Mouse (Mus musculus) embryo, embryonic 11 days (tissue): ENCODE data around the gene Metrn.

Experiments used
- DNase-seq: peaks from one replicate; pipeline ENCODE4 v3.0.0-alpha.2; 2015

Metrn gene

DNA sequence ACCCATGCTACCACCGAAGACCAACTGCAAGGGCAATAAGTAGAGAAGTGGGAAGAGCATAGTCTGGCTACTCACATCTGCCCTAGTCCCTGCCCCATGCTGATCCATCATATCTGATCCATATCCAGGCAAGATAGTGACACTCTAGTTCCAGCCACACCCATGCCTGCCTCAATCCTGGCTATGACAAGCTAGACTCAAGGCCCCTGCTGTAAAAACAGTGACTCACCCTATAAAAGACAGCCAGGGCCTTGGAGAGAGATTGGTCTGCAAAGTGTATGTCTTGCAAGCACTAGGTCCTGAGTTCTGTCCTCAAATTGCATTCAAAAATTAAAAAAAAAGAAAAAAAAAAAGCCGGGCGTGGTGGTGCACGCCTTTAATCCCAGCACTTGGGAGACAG, 9.6 kb upstream of the Metrn start:
- DNase-seq = no peak

DNA sequence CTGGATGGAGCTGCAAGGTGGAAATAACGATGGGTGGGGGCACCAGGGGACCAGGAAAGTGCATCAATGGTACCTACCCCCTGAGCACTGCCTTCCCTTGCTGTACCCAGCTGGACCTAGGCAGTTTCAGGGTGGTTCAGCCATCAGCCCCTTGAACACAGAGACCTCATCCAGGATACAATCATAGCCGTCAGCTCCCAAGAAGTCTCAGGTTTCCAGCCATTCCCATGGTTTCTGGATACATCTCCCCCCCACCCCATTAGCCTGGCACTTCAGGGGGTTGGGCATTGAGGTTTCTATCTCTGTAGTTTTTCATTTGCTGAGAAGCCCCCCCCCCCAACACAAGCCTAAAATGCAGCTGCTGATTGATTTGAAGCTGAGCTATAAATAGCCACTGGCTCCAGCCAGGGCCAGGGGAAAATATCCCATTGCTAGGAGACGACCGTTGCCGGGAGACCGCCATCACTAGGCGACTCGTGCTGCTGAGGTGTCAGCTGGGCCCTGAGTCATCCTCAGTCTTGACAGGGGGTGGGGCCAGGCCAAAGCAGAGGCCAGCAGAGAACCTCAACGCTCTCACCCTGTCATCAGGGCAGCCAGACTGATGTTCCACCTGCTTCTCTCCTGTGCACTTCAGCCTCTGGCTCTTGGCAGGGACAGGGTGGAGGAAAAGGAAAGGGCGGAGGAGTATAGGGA, 6.0 kb upstream of the Metrn start:
- DNase-seq = peak; percentile 88

DNA sequence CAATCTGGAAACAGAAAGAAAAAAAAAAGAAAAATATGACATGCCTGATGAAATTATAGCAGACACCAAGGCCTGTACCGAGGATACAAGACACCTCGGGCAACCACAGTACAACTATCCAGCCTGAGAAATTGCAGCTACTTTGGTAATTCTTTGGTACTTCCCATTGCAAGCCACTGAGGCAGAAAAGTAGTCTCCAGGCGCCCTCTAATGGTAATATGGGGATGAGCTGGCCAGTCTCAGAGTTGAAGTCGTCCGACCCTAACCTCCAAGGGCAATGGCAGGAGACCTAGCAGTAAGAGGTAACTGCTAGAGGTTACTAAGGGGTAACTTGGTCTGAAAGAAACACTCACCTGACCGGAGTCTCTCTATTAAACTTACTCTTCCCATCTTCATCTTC, 4.1 kb upstream of the Metrn start:
- DNase-seq = peak; percentile 85

DNA sequence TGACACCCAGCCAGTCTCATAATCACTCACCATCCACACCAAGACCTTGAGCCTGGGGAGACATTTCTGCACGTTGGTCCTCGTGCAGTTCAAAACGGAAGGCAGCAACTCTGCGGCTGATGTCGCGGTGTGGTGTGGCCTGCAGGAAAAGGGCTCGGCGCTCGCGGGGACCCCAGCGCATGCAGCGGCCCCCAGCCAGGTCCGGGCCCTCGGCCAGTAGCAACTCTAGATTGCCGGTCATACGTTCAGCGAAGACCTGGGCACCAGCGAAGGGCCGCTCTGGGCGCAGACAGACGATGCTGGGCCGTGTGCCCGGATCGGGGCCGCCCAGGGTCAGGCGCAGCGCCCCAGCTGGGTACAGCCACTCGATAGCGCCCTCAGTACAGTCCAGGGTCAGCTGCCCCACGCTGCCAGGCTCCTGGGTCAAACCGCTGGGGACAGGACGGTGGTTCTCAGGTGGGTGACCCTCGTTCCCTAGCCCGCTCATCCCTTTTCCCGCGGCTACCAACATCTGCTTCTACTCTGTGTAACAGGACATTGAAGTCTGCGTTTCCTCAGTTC, 645 bp downstream of the Metrn start:
- no peak for DNase-seq

DNA sequence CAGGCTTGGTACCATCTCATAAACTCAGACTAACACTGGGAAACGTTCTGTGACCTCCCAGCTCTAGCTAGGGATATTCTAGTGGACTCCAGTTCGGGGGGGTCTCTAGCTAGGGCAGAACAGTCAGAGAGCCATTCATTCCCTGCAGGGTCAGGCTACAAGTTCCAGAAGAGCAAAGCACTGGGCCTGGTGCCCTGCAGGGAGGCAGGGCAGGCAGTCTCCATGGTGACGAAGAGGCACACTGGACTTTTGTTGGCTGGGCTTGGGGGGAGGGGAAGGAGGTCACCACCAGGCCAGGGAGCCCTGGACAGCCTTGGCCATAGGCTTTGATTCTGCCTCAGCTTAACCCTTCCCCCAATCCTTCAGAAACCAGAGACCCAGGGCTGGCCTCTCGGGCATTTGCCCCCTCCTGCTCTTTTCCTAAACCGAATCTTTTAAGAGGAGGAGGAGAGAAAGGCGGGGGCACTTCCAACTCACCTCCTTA, 1.3 kb downstream of the Metrn start, which contains the start of gene AC134908.4:
TSS of gene AC134908.4 (minus strand) at position 51 of the 484 bp plus-strand sequence.
- DNase-seq = peak; percentile 90

DNA sequence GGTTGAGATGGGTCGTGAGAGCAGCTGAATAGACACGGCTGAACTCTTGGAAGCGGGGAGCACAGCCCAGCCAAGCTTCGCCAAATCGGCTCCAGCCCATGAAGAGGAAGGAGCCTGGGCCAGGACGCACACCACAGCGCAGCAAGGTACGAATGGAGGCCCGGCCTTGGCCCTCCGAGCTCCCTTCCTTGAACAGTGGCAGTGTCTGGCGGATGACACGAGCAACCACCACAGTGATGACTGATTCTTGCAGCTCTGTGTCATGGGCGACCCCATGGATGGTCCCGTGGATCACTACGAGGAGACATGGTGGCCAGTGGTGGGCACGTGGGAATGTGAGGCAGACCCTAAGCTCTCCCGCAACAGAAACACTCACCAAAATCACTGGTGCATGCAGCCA, 1.9 kb downstream of the Metrn start:
- no peak for DNase-seq

DNA sequence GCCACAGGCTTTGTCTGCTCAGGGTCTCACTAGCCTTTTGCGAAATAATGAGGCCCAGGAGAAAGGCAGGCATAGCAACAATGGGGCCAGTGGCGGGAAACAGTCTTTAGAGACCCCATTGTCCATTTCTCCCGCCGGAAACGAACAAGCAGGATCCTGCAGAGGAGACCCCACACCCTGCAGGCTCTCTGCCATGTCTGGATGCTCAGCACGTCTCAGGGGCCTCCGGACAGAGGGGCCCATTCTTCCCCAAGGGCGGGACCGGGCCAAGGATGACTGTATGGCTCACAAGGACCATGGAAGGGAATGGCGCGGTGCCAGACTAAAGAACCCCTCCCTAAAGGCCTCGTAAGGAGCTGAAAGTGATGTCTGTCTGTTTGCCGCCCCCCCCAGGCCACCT, 2.7 kb downstream of the Metrn start:
- DNase-seq = peak; percentile 64

DNA sequence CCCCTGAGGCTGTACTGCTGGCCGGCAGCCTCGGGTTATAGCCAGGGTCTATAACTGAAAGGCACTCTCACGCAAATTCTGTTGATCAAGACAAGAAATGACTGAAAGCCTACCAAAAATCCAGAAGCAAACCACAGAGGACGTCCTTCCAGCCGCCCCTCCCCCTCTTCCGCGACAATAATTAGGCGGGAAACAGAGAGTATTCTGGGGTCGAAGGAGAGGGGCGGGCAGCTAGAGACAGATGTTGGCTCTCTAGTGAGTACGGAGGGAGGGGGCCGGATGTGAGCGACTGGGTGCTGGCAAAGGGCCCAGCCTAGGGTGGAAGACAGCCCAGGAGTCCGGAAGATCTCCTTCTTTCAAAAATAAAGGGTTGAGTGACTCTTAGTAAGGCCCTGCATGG, 4.3 kb downstream of the Metrn start, which contains the start of gene Fam173a:
TSS of gene Fam173a (minus strand) at position 287 of the 400 bp plus-strand sequence.
- DNase-seq = peak; percentile 82

DNA sequence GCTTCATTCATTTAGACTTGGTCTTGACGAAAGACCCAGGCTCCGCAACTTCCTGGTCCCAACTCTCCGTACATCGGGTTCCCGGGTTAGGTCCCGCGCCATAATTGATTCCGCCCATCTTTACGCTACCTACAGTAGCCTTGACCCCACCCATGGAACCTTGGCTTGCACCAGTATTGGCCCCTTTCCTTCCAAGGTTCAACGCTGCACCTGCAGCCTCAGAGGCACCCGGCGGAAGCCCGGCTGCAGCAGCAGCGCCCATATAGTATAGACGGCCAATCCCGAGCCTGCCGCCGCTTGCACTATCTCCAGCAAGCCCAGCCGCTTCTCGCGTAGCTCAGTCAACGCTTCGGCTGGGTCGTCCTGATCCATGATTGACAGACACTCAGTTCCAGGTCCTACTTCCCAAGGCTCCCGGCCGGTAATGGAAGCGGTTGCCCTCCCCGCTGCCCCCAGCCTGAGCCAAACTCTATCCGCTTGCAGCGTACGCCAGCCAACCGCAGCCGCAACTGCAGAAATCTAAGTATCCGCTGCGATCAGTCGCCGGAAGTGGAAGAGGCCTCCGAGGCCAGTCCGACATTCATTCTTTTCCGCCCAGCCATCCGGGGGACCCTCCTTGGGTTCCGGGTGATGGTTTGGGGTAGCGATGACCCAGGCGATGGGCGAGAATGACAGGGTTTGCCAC, 5.0 kb downstream of the Metrn start:
- DNase-seq = peak; percentile 89

DNA sequence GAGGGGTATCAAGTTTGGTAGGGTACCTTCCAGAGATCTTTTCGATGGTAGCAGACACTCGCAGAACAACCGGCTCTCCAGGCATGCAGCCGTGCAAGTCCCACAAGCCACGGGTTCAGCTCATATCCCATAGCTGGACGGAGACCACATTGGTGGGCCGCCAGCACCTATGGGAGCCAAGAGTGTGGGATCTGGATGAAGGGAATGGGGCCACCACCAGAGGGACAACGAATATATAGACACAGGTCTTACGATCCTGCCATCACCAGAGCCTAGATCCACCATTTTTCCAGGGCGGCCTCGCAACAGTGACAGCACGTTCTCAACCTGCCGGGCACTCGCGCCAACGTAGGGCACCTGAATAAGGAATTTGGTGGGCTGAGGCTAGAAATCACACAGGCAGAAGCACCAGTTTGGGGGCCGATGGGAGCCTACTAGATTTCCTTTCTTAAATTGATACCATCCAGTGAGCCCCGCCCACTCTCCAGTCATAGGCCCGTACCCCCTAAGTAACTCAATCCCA, 5.6 kb downstream of the Metrn start:
- DNase-seq = no peak

DNA sequence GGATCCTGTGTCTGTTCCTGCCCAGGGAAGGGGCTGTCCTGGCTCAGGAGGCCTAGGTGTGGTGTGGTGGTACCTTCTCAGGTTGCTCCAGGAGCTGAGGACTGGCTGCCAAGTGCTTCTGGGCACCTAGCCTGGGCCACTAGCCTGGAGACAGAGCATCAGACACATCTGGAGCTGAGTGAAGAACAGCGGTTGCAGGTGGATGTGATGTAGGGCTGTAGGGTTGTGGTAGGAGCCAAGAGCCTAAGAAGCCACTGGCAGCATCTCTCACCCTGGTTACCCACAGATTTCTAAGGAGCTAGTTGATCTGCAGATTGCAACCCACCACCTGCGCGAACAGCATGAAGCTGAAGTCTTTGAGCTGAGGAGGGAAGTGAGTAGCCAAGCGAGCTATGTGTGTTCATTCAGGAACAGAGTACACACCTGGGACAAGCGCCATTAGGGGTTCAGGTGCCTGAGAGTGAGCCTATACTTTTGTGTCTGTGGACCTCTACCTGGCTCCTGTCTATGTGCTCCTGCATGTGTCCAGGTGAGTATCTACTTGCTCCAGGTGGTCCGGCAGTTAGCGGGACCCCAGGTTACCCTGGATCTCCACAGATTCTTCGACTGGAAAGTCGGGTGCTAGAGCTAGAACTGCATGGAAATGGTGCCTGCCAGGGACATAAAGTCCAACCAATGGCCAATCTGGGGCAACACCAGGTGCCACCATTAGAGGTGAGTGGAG, 10.0 kb downstream of the Metrn start:
- no peak for DNase-seq

DNA sequence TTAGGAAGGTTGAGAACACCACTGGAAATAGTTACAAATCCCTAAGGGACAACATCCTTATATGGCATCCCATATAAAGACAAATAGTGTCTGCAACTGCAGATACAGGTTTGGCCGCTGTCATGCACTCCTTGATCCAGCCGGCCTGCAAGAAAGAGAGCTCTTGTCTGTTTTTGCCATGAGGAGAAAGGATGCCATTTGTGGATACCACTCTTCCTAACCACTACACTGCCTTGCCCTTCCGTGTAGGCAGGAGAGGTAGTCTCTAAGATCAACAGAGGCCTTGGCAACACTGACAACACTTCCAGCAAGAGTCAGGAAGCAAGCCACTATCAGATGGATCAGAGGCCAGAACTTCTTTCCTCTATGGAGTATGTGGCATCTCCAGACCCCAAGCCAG, 10.7 kb downstream of the Metrn start, which contains the start of gene Ccdc78:
TSS of gene Ccdc78 (plus strand) at position 301 of the 400 bp plus-strand sequence.
- no peak for DNase-seq

DNA sequence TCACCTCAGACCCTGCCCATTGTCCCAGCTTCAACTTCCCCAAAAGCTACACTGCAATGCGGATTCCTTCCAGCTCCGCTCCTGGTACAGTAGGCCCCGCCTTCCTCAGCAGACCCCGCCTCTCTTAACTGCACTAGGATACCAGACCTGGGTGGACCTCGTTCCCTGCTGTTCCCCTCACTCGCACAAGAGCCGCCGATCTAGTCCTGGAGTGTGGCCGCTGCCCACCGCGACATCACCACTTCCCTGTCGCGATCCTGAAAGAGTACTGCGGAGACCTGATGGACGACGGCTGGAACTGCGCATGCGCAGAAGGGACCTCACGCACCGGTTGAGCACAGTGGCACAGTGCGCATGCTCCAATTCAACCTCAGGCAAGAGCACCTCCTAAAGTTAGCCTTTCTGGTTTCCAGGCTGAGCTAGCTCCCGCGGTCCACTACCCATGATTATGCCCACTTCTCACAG, 11.6 kb downstream of the Metrn start, which contains the start of gene Haghl:
TSS of gene Haghl (minus strand) at position 393 of the 465 bp plus-strand sequence.
- DNase-seq = peak; percentile 98

DNA sequence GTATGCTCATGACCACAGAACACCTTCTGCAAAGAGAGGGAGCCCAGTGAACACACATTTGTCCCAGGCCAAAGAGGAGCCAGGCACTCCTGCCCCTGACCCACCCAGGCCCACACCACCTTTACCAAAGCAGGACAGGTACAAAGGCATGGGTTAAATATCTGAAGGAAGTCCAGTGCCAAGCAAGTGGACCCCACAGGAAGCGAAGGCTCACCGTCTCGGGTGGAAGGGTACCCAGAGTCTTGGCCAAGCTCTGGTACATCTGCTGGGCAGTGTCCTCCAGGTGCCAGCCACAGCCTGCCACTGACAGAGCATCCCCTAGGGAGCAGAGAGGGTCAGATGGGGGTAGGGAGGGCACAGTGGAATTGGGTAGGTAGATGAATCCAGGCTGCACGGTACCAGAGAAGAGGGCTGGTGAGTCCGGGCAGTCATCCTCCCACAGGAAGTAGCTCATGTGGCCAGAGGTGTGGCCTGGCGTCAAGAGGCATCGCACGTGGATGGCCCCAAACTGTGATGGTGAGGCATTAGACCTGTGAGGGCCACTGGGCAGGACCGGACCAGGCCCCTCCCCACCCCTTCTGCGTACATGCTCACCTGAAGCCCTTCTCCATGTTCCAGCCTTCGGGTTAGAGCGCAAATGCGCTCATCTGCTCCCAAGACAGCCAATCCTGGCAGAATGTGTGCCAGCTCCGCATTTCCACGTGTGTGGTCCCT, 12.9 kb downstream of the Metrn start:
- DNase-seq = no peak

DNA sequence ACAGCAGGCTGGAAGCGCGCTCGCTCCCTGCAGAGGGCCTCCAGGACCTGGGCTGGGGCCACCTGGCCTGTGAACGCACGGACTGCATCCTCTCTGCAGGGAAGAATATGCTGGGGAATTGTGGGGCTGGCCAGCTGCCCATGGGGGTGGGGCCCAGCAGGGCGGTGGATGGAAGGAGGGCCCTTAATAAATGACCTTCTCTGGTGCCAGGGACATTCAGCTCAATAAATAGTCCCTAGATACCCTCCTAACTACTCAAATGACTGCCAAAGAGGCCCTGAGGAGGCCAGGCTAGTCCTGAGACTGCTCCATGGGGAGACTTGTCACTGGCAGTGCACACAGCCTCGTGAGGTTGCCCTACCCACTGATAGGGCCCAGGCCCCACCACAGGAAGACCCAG, 13.8 kb downstream of the Metrn start:
- DNase-seq = no peak

DNA sequence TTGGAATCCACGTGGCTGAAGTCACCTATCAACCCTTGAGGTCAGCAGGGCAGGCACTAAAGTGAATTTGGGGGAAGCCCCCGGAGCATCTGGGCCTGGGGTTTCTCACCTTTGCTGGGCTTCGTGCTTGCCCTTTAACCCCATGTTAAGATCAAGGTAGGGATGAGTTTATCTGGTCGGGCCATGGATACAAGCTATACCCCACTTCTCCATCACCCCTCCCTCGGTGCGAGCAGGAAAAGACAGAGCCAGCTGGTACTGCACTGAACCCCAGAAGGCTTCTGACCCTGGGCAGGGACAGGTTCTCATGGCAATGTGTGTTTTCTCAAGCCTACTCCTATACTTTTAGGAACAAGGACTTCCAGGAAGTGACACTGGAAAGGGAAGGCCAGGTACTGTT, 15.6 kb downstream of the Metrn start:
- no peak for DNase-seq

DNA sequence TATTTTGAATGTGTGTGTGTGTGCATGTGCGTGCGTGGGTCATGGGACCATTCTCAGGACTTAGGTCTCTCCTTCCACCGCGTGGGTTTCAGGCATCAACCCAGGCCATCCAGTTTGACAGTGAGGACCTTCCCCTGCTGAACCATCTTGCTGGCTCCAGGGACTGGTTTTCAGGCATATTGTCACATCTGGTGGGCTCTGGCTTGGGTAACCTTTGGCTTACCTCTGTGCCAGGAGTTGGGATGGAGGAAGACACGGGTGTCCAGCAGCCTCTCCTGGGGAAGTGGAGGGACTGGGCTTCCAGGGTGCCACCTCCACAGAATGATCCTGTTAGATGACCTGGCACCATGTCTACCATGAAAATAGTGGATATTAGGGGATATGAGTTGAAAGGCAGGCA, 19.0 kb downstream of the Metrn start:
- no peak for DNase-seq

DNA sequence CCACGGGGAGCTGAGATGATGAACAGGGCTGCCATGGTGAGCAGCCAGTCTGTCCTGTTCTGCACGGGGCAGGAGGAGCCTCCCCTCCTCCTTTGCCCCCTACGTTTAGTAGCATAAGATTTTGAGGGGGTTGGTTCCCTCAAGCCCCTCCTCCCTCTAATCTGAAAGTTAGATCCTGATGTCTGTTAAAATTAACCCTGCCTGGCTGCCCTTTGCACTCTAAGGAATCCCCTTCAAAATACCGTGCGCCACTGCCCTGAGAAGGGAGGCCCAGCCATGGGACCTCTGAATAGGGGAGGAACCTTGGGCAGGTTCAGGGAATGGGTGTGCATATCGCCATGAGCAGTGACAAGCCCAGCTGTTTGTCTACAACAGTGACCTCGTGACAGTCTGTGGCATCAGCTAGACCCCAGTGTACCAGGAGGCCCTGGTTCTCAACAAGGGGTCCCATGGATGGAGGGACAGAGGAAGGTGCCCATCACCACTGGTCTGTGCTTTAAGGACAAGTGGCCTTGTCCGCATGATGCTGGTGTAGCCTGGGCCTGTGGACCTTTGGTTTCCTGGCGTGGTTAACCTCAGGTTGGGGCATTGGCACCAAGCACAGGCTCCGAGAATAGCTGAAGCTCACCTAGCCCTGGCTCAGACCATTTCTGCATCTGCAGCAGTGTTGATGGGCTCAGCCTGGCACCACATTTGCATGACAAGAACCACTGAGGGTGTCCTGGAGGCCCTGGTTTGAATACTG, 21.4 kb downstream of the Metrn start:
- DNase-seq = no peak

DNA sequence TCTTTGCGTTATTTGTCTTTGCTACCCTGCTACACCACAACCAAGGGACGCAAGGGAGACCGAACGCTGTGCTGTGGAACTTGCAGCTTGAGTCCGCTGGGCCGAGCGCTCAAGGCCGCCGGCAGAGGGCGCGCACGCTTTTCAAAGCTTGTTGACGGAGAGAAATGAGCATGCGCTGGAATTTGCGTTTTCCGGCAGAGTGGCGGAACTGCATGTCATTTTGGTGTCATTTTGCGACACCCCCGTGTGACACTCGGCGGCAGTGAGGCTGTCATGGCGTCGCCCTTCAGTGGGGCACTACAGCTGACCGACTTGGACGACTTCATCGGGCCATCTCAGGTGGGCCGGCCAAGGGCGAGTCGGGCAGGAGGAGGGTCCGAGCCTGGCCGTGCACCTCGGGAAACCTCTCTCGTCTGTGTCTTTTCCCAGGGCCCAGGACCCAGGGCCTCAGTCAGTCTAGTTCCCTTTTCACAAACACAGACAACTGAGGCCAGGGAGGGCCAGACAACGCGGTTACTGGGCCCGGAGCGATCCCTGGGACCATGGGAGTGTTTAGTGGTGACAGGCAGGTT, 23.3 kb downstream of the Metrn start, which contains the start of gene Narfl:
TSS of gene Narfl (plus strand) at position 228 of the 572 bp plus-strand sequence.
- peak; percentile 97 for DNase-seq

DNA sequence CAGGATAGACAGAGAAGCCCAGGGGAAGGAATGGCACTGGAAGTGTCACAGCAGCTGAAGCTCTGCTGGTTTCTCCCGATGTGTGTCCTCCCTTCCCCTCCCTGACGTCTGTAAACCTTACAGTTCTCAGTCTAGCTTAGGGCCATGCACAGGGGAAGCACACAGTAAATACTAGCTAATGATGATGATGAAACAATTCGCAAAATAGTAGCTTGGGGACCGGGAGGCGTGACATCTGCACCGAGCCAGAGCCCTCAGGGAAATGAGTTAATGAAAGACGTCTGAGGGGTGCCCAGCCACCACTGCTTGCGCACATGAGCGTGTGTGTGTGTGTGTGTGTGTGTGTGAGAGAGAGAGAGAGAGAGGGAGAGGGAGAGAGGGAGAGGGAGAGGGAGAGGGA, 27.6 kb downstream of the Metrn start:
- DNase-seq = no peak

DNA sequence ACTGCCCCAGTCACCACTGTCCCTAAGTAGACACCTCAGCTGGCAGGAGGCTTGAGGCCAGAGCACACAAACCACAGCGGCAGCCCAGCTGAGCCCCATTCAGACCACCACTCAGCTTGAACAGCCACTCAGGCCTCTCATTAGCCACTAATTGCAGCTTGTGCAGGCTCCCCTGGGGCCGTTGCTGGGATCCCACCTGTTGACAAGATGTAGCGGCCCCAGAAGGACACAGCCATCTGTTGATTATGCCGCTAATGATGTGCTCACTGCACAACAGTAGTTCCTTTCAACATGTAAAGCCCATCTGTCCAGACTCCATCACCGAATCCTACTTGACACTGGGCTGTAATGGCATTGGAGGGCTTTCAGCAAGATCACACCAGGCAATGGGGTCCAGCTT, 31.1 kb downstream of the Metrn start:
- DNase-seq = peak; percentile 60
